Mouse (Mus musculus) limb, embryonic 13.5 days (tissue): Measurements from ENCODE around the gene Fto. TPM values are rescaled to one million over a fixed set of nuclear protein-coding genes. Genes with fewer than 3 reads are reported as not detected.

Source experiments
- ATAC-seq: fragments of 200-750 bp; cut with Nextera tagmentation; 2 replicates; pipeline ENCODE4 v1.8.0; 2017; ENCODE audit warnings: low read depth, moderate number of reproducible peaks, moderate TSS enrichment; ENCODE audit not compliant: low FRiP score
- H3K27ac ChIP-seq: fragments of 300-500 bp; sonication (generic); 2 replicates; pipeline ENCODE4 v1.5.1; 2015; ENCODE audit warnings: inconsistent platforms, mild to moderate bottlenecking, moderate library complexity
- H3K27me3 ChIP-seq: fragments of 300-500 bp; sonication (generic); 2 replicates; pipeline ENCODE4 v1.6.1; 2015; ENCODE audit warnings: mild to moderate bottlenecking, inconsistent platforms
- H3K36me3 ChIP-seq: fragments of 300-500 bp; sonication (generic); 2 replicates; pipeline ENCODE4 v1.6.1; 2015; ENCODE audit warnings: inconsistent platforms, mild to moderate bottlenecking, moderate library complexity
- H3K4me1 ChIP-seq: fragments of 300-500 bp; sonication (generic); 2 replicates; pipeline ENCODE4 v1.6.1; 2015; ENCODE audit warnings: inconsistent platforms
- H3K4me2 ChIP-seq: fragments of 300-500 bp; sonication (generic); replicated peaks from 2 replicates; pipeline ENCODE4 v1.6.1; 2015; ENCODE audit warnings: inconsistent platforms, mild to moderate bottlenecking, moderate library complexity
- H3K4me3 ChIP-seq: fragments of 300-500 bp; sonication (generic); 2 replicates; pipeline ENCODE4 v1.5.1; 2015; ENCODE audit warnings: moderate library complexity, mild to moderate bottlenecking, inconsistent platforms
- H3K9ac ChIP-seq: fragments of 300-500 bp; sonication (generic); 2 replicates; pipeline ENCODE4 v1.6.1; 2015; ENCODE audit warnings: mild to moderate bottlenecking, inconsistent platforms
- H3K9me3 ChIP-seq: fragments of 300-500 bp; sonication (generic); 2 replicates; pipeline ENCODE4 v1.6.1; 2016; ENCODE audit warnings: inconsistent platforms
- WGBS: fragments of 180-500 bp; shearing (Covaris S2); methylation state at CpG from one replicate; pipeline ENCODE4 v1.1.7; 2015; 5-methylcytosine and 5-hydroxymethylcytosine counted together
- polyA plus RNA-seq: library from polyadenylated mRNA; unstranded; fragments of >200 nt; fragmentation: Nextera tagmentation; extraction: Ambion mirVana; gene quantifications from 2 replicates; pipeline ENCODE4 v1.2.1, GENCODE M21; 2015

Gene Fto
- polyA plus RNA-seq, 1 experiment from 2014 or later: 106 TPM

- ATAC-seq: peak; percentile 48
- H3K4me3 ChIP-seq: no peak overlapping the region
- no peak overlapping the region for H3K9ac ChIP-seq
- WGBS: 39% methylated on average over 5 of the region's 5 CpGs
- H3K27me3 ChIP-seq: no peaks in the 10 kb centered on the region
- peak overlapping the region; percentile 81; the same call in 1 of the 2 replicates for H3K27ac ChIP-seq
- H3K4me2 ChIP-seq: no peak overlapping the region
- H3K4me1 ChIP-seq: peaks cover 37% of the 10 kb centered on the region
- no peaks in the 10 kb centered on the region for H3K9me3 ChIP-seq
- 0 out of 2 replicates have a peak, but pooled peaks cover 3% of the 10 kb centered on the region for H3K36me3 ChIP-seq
These were observed 132.7 kb downstream of the Fto start for GRCm38 (mm10) chr8:91446008-91446407.

- H3K27me3 ChIP-seq: no peaks in the 10 kb centered on the region
- WGBS: 84% methylated on average over 7 of the region's 7 CpGs
- H3K4me1 ChIP-seq: peaks cover 33% of the 10 kb centered on the region
- ATAC-seq: no peak
- no peak overlapping the region for H3K4me3 ChIP-seq
- no peak overlapping the region for H3K9ac ChIP-seq
- no peak overlapping the region for H3K4me2 ChIP-seq
- H3K27ac ChIP-seq: no peak overlapping the region
- no peaks in the 10 kb centered on the region for H3K9me3 ChIP-seq
- 0 out of 2 replicates have a peak, but pooled peaks cover 3% of the 10 kb centered on the region for H3K36me3 ChIP-seq
These were observed 135.5 kb downstream of the Fto start for GRCm38 (mm10) chr8:91448667-91449329.

GRCm38 (mm10) chr8:91454926-91455325 lies 141.6 kb downstream of the Fto start:
- Histone ChIP-seq H3K9ac (no peak overlapping the region), H3K4me1 (no peaks in the 10 kb centered on the region), H3K4me2 (no peak overlapping the region), H3K4me3 (no peak overlapping the region), H3K27ac (no peak overlapping the region), H3K27me3 (no peaks in the 10 kb centered on the region), H3K36me3 (0 out of 2 replicates have a peak, but pooled peaks cover 3% of the 10 kb centered on the region), H3K9me3 (no peaks in the 10 kb centered on the region)
- ATAC-seq: no peak
- 94% methylated on average over 2 of the region's 2 CpGs for WGBS

- no peak overlapping the region for H3K9ac ChIP-seq
- H3K4me2 ChIP-seq: no peak overlapping the region
- 93% methylated on average over 5 of the region's 5 CpGs for WGBS
- no peak for ATAC-seq
- H3K9me3 ChIP-seq: no peaks in the 10 kb centered on the region
- H3K27me3 ChIP-seq: no peaks in the 10 kb centered on the region
- no peaks in the 10 kb centered on the region for H3K4me1 ChIP-seq
- H3K27ac ChIP-seq: no peak overlapping the region
- H3K36me3 ChIP-seq: 0 out of 2 replicates have a peak, but pooled peaks cover 3% of the 10 kb centered on the region
- H3K4me3 ChIP-seq: no peak overlapping the region
These were observed 142.3 kb downstream of the Fto start for GRCm38 (mm10) chr8:91455591-91455990.

- no peak overlapping the region for H3K27ac ChIP-seq
- no peak for ATAC-seq
- H3K4me2 ChIP-seq: no peak overlapping the region
- H3K4me1 ChIP-seq: no peaks in the 10 kb centered on the region
- no peaks in the 10 kb centered on the region for H3K27me3 ChIP-seq
- no peak overlapping the region for H3K9ac ChIP-seq
- 0 out of 2 replicates have a peak, but pooled peaks cover 3% of the 10 kb centered on the region for H3K36me3 ChIP-seq
- 91% methylated on average over 1 of the region's 1 CpGs for WGBS
- no peak overlapping the region for H3K4me3 ChIP-seq
- no peaks in the 10 kb centered on the region for H3K9me3 ChIP-seq
These were observed 144.7 kb downstream of the Fto start for GRCm38 (mm10) chr8:91458016-91458415.

- WGBS: 93% methylated on average over 6 of the region's 6 CpGs
- Histone ChIP-seq H3K36me3 (no peaks in the 10 kb centered on the region), H3K9me3 (no peaks in the 10 kb centered on the region), H3K27ac (no peak overlapping the region), H3K4me3 (no peak overlapping the region), H3K27me3 (no peaks in the 10 kb centered on the region), H3K9ac (no peak overlapping the region), H3K4me1 (no peaks in the 10 kb centered on the region), H3K4me2 (no peak overlapping the region)
- no peak for ATAC-seq
These were observed 147.6 kb downstream of the Fto start for GRCm38 (mm10) chr8:91460965-91461364.

- Histone ChIP-seq H3K4me3 (no peak overlapping the region), H3K9ac (no peak overlapping the region), H3K36me3 (peaks cover 3% of the 10 kb centered on the region), H3K9me3 (no peaks in the 10 kb centered on the region), H3K4me1 (no peaks in the 10 kb centered on the region), H3K27me3 (no peaks in the 10 kb centered on the region), H3K27ac (no peak overlapping the region), H3K4me2 (no peak overlapping the region)
- WGBS: 74% methylated on average over 2 of the region's 2 CpGs
- ATAC-seq: no peak
These were observed 150.4 kb downstream of the Fto start for GRCm38 (mm10) chr8:91463757-91464156.

- Histone ChIP-seq H3K9ac (no peak overlapping the region), H3K27me3 (no peaks in the 10 kb centered on the region), H3K4me3 (no peak overlapping the region), H3K27ac (no peak overlapping the region), H3K4me2 (no peak overlapping the region), H3K4me1 (peaks cover 7% of the 10 kb centered on the region), H3K9me3 (no peaks in the 10 kb centered on the region), H3K36me3 (peaks cover 7% of the 10 kb centered on the region)
- no peak for ATAC-seq
- WGBS: 55% methylated on average over 3 of the region's 3 CpGs
These were observed 154.1 kb downstream of the Fto start for GRCm38 (mm10) chr8:91467463-91467862.

- no peak for ATAC-seq
- Histone ChIP-seq H3K9ac (no peak overlapping the region), H3K27ac (no peak overlapping the region), H3K4me2 (no peak overlapping the region), H3K4me3 (no peak overlapping the region), H3K36me3 (peaks cover 7% of the 10 kb centered on the region), H3K4me1 (peaks cover 8% of the 10 kb centered on the region), H3K9me3 (no peaks in the 10 kb centered on the region), H3K27me3 (no peaks in the 10 kb centered on the region)
- WGBS: 82% methylated on average over 8 of the region's 8 CpGs
These were observed 154.7 kb downstream of the Fto start for GRCm38 (mm10) chr8:91467881-91468534.

GRCm38 (mm10) chr8:91469441-91469840 lies 156.1 kb downstream of the Fto start:
- Histone ChIP-seq H3K4me1 (peaks cover 8% of the 10 kb centered on the region), H3K9ac (no peak overlapping the region), H3K27ac (no peak overlapping the region), H3K36me3 (peaks cover 10% of the 10 kb centered on the region), H3K9me3 (no peaks in the 10 kb centered on the region), H3K4me2 (no peak overlapping the region), H3K27me3 (no peaks in the 10 kb centered on the region), H3K4me3 (no peak overlapping the region)
- WGBS: 89% methylated on average over 8 of the region's 8 CpGs
- ATAC-seq: no peak

- no peak for ATAC-seq
- Histone ChIP-seq H3K36me3 (peaks cover 32% of the 10 kb centered on the region), H3K27me3 (no peaks in the 10 kb centered on the region), H3K4me2 (no peak overlapping the region), H3K4me1 (peaks cover 8% of the 10 kb centered on the region), H3K4me3 (no peak overlapping the region), H3K9me3 (no peaks in the 10 kb centered on the region), H3K27ac (no peak overlapping the region), H3K9ac (no peak overlapping the region)
- WGBS: 86% methylated on average over 6 of the region's 6 CpGs
These were observed 161.5 kb downstream of the Fto start for GRCm38 (mm10) chr8:91474731-91475279.

GRCm38 (mm10) chr8:91476988-91477387 lies 163.7 kb downstream of the Fto start:
- WGBS: 89% methylated on average over 5 of the region's 5 CpGs
- Histone ChIP-seq H3K4me3 (no peak overlapping the region), H3K27ac (no peak overlapping the region)

More at GRCm38 (mm10) chr8:91476988-91477387, 163.7 kb downstream of the Fto start:
- no peak for ATAC-seq
- Histone ChIP-seq H3K36me3 (peaks cover 32% of the 10 kb centered on the region), H3K27me3 (no peaks in the 10 kb centered on the region), H3K4me1 (peaks cover 6% of the 10 kb centered on the region), H3K4me2 (no peak overlapping the region), H3K9ac (no peak overlapping the region), H3K9me3 (no peaks in the 10 kb centered on the region)
